Comparison of ENCODE assay signal across 20 mouse cellular contexts in the genomic region with DNA sequence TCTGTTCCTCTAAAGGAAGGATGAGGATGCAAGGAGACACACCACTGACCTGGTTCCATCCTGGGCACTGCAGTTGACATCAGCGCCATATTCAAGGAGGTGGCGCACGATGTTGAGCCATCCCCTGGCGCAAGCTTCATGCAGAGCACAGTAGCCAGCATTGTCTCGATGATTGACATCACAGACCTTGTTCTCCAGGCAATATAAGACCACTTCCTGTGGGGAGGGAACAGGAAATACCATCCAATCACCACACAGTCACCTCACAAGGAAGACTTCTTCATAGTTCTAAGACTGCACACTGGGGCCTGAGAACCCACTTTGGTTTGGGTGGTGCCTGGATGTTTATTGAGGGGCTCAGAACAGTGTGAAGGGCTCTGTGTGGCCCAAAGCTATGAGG.
A peak's percentile ranks its signal among the peaks of the same experiment; 100 is the strongest.
DNase-seq lines count a peak whose midpoint lies in the region; ATAC-seq lines count a peak whose summit lies in the region.
"Had no signal": no experiment of that assay in that cellular context is flagged by ENCODE, and none has a peak within 500 bp of the region (broad histone marks: within the 10 kb centered on the region; RNA-seq: fewer than 3 reads in every experiment).

No protein-coding gene starts in this region.

- intact Hi-C loops in left cerebral cortex, postnatal 36 days (cut with DNase I), result no loop called here

- ATAC-seq in CD4-positive, CD25-positive, alpha-beta regulatory T cell, adult 4 months, result peak; percentile 75
- ATAC-seq in granulocyte monocyte progenitor cell, adult 5-6 weeks (replicated peaks; ENCODE audit: poor library complexity, severe bottlenecking), result peak; percentile 46; the same call in 1 of the 2 replicates
- ATAC-seq: forebrain, embryonic 15.5 days; hindbrain, postnatal 0 days had no signal

- DNase-seq in thymus, postnatal 0 days (ENCODE audit: low spot score), result peak; percentile 47
- no peak for DNase-seq in thymus, postnatal 14 days
- DNase-seq in naive thymus-derived CD4-positive, alpha-beta T cell, adult 2 months (ENCODE audit: low read depth), result peak; percentile 35
- DNase-seq in right cerebral cortex, adult 18-20 months, result no peak
- DNase-seq in cerebellum, adult 11-12 months, result no peak
- DNase-seq in left cerebral cortex, postnatal 36 days (ENCODE audit: low spot score in 2 of 2), result no peak
- DNase-seq: adrenal gland, postnatal 14 days; cerebellum, adult 11 months; cerebellum, adult 8-10 months; cerebellum, postnatal 10 days; cerebellum, postnatal 36 days; embryo, embryonic 11 days; gastrocnemius, postnatal 25 days; heart, adult 2 months; heart, postnatal 14 days; heart, postnatal 4 days had no signal

Comparison
In these comparisons a context has a peak if more than half of its experiments do, and no peak if none do; other contexts are left out.
1. DNase-seq: peak in thymus, postnatal 0 days (single experiment) and naive thymus-derived CD4-positive, alpha-beta T cell, adult 2 months (single experiment); none in thymus, postnatal 14 days (single experiment), right cerebral cortex, adult 18-20 months (single experiment), cerebellum, adult 11-12 months (single experiment) and left cerebral cortex, postnatal 36 days (0 of 2).